Mouse (Mus musculus) G1E (cell line): Measurements from ENCODE around the gene Mfsd4b4. TPM values are rescaled to one million over a fixed set of nuclear protein-coding genes. Genes with fewer than 3 reads are reported as not detected.
"Not testable (repeated sequence)": the region's sequence is repeated elsewhere in the genome, so short reads cannot be mapped to it uniquely, and the experiment has no call there.

Experiments used
- ATAC-seq: 2 replicates; pipeline ENCODE4 v1.8.0; 2016; ENCODE audit warnings: mild to moderate bottlenecking; ENCODE audit not compliant: insufficient number of reproducible peaks, poor library complexity, low FRiP score, severe bottlenecking; ENCODE audit errors: extremely low read depth
- DNase-seq: peaks from one replicate; pipeline ENCODE4 v3.0.0; 2012; ENCODE audit warnings: low spot score
- H3K27me3 ChIP-seq: 2 replicates; pipeline ENCODE4 v1.6.1; 2012; ENCODE audit warnings: mild to moderate bottlenecking, low read length, inconsistent platforms; ENCODE audit not compliant: insufficient read depth
- H3K36me3 ChIP-seq: replicated peaks from 2 replicates; pipeline ENCODE3; 2012; ENCODE audit warnings: mild to moderate bottlenecking, inconsistent platforms
- H3K4me1 ChIP-seq: 2 replicates; pipeline ENCODE4 v1.6.1; 2012; ENCODE audit warnings: low read depth, low read length, inconsistent platforms, mixed read lengths; ENCODE audit not compliant: insufficient read depth
- H3K4me3 ChIP-seq: 2 replicates; pipeline ENCODE4 v1.5.1; 2012; ENCODE audit warnings: low read depth, mild to moderate bottlenecking, inconsistent platforms, low read length, moderate library complexity, mixed read lengths
- H3K9me3 ChIP-seq: replicated peaks from 2 replicates; pipeline ENCODE4 v1.6.1; 2012; ENCODE audit warnings: inconsistent platforms
- CTCF ChIP-seq: IDR thresholded peaks from 2 replicates; pipeline ENCODE4 v1.5.1; 2012; ENCODE audit warnings: low read depth, low read length, inconsistent platforms, mixed read lengths
- GATA1 ChIP-seq: IDR thresholded peaks from 2 replicates; pipeline ENCODE4 v1.6.1; 2012; ENCODE audit warnings: borderline replicate concordance, low read length, inconsistent platforms, mixed read lengths
- GATA2 ChIP-seq: IDR thresholded peaks from 2 replicates; pipeline ENCODE4 v1.6.1; 2012; ENCODE audit warnings: low read depth, low read length, inconsistent platforms, borderline replicate concordance
- POLR2AphosphoS5 ChIP-seq: IDR thresholded peaks from 2 replicates; pipeline ENCODE4 v1.6.1; 2012; ENCODE audit warnings: low read depth, low read length, inconsistent platforms; ENCODE audit not compliant: insufficient replicate concordance
- TAL1 ChIP-seq: conservative IDR thresholded peaks from 2 replicates; pipeline ENCODE4 v1.6.1; 2012; ENCODE audit warnings: low read depth, low read length, inconsistent platforms, mixed read lengths
- polyA plus RNA-seq: library from polyadenylated mRNA; stranded (reverse); fragments of >175 nt; gene quantifications from 2 replicates; pipeline ENCODE4 v1.2.3, GENCODE M21; 2012
- total RNA-seq, 2 experiments: library from RNA; stranded (forward) in 1 of 2; stranded (reverse) in 1 of 2; fragments of 200-1000 nt in 1 of 2; fragments of >200 nt in 1 of 2; fragmentation: Nextera tagmentation in 1 of 2; gene quantifications; 2 replicates each; pipeline ENCODE4 v1.2.3; 2014 to 2017

The Mfsd4b4 gene
- total RNA-seq (2014; fragmentation: Nextera tagmentation): 3.0 and 5.9 TPM in 2 replicates
- 5.4 and 5.8 TPM in 2 replicates for total RNA-seq (2017)
- 0.44 and 0.55 TPM in 2 replicates for polyA plus RNA-seq

GRCm38 (mm10) chr10:39898874-39899371 is at the start of gene Mfsd4b4:
Mfsd4b4 (minus strand) TSS chr10:39899238.
- ATAC-seq (peak; percentile 72), DNase-seq (peak; percentile 80)
- H3K27me3 ChIP-seq: peaks cover 3% of the 10 kb centered on the region; the same call in 1 of the 2 replicates
- H3K4me3 ChIP-seq: peak within 1 kb of the TSS; percentile 78
- H3K4me1 ChIP-seq: peaks cover 16% of the 10 kb centered on the region
- TF ChIP-seq GATA1 (no peak), TAL1 (no peak), GATA2 (no peak), POLR2AphosphoS5 (no peak), CTCF (no peak)
- H3K9me3 ChIP-seq: no peaks in the 10 kb centered on the region
- no peaks in the 10 kb centered on the region for H3K36me3 ChIP-seq

- ATAC-seq, DNase-seq, H3K9me3 ChIP-seq: not testable (repeated sequence)
Observed at GRCm38 (mm10) chr10:39947195-39947594, 48.2 kb upstream of the Mfsd4b4 start.

DNA sequence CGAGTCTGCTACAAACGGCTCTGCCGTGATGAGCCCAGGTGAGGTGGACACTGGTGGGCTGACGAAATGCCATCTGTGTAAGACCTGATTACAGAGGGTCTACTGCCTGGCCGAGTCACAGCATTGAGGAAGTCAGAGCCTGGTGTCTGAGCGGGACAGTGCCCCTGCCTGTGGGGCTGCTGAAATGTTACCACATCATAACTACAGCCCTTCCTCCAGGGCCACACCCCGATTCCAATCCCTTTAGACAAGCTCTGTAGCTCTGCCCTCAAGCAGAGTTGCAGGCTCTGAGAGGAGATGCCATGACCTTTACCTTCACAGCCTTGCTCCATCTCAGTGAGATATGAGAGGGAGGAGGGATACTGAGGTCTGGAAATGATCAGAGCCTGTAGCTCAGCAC is 37.5 kb upstream of the Mfsd4b4 start:
- H3K9me3 ChIP-seq: no peaks in the 10 kb centered on the region

More at GRCm38 (mm10) chr10:39947195-39947594, 48.2 kb upstream of the Mfsd4b4 start:
- H3K4me1 ChIP-seq, H3K27me3 ChIP-seq, H3K4me3 ChIP-seq, H3K36me3 ChIP-seq: not testable (repeated sequence)

GRCm38 (mm10) chr10:39926616-39927139 is 27.6 kb upstream of the Mfsd4b4 start, which contains the start of gene Mfsd4b2:
Mfsd4b2 (minus strand) TSS chr10:39926923.
- Histone ChIP-seq H3K4me1 (no peaks in the 10 kb centered on the region), H3K27me3 (peaks cover 7% of the 10 kb centered on the region; the same call in 1 of the 2 replicates), H3K36me3 (no peaks in the 10 kb centered on the region), H3K4me3 (no peak within 1 kb of the TSS), H3K9me3 (no peaks in the 10 kb centered on the region)
- TF ChIP-seq TAL1 (no peak), POLR2AphosphoS5 (no peak), GATA2 (no peak), GATA1 (no peak), CTCF (no peak)
- ATAC-seq: no peak
- no peak for DNase-seq

More for the DNA sequence above, 37.5 kb upstream of the Mfsd4b4 start:
- no peak overlapping the region for H3K4me3 ChIP-seq
- peaks cover 36% of the 10 kb centered on the region for H3K27me3 ChIP-seq
- no peaks in the 10 kb centered on the region for H3K4me1 ChIP-seq
- no peak for ATAC-seq
- no peak for DNase-seq
- TF ChIP-seq TAL1 (no peak), GATA2 (no peak), GATA1 (no peak), POLR2AphosphoS5 (no peak)
- H3K36me3 ChIP-seq: no peaks in the 10 kb centered on the region

GRCm38 (mm10) chr10:39924556-39924955 is 25.5 kb upstream of the Mfsd4b4 start:
- H3K4me3 ChIP-seq, H3K36me3 ChIP-seq, H3K27me3 ChIP-seq, H3K9me3 ChIP-seq, ATAC-seq, DNase-seq, H3K4me1 ChIP-seq: not testable (repeated sequence)

DNA sequence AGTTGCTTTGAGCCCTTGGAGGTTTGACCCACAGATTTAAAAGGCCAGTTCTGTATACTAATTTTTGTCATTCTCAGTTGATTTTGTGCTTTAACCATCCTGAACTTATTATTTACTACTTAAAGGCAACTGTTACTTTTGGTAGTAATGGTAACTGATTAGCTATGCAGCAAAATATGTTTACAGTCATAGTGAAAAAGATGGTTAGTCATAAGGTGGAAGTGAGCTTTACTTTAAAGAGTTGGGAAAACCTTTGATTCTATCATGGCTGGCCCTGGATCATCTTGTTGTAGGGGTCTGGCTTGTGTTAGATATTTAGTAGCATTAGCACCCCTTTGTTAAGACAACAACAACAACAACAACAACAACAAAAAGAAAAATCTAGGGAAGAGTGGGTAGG is 13.6 kb upstream of the Mfsd4b4 start:
- H3K4me1 ChIP-seq: no peaks in the 10 kb centered on the region; the same call in 1 of the 2 replicates
- peaks cover 22% of the 10 kb centered on the region for H3K27me3 ChIP-seq
- no peak overlapping the region for H3K4me3 ChIP-seq
- TF ChIP-seq GATA2 (no peak), POLR2AphosphoS5 (no peak), GATA1 (no peak), CTCF (no peak), TAL1 (no peak)
- DNase-seq (no peak), ATAC-seq (no peak)
- no peaks in the 10 kb centered on the region for H3K36me3 ChIP-seq
- no peaks in the 10 kb centered on the region for H3K9me3 ChIP-seq
